Mouse (Mus musculus): Measurements from ENCODE around the gene Tmcc3.

- TF ChIP-seq POLR2A (IDR thresholded peaks at IDR 0.05; ENCODE audit: low read depth, low read length): no peak
- TF ChIP-seq CTCF (IDR thresholded peaks at IDR 0.05; ENCODE audit: extremely low read depth, insufficient read depth, insufficient read length, insufficient replicate concordance): no peak
These were observed 29.8 kb downstream of the Tmcc3 start for GRCm38 (mm10) chr10:94341501-94341900.
